Mouse (Mus musculus): ENCODE data around the gene Ncoa7.
"Not testable (repeated sequence)": the region's sequence is repeated elsewhere in the genome, so short reads cannot be mapped to it uniquely, and the experiment has no call there.

Ncoa7 gene

GRCm38 (mm10) chr10:30666580-30666979 lies 136.5 kb downstream of the Ncoa7 start:
- DNase-seq (ENCODE audit: extremely low spot score): no peak

GRCm38 (mm10) chr10:30660564-30661328 lies 142.4 kb downstream of the Ncoa7 start:
- no peak for DNase-seq (ENCODE audit: extremely low spot score)

- peak; percentile 65 for DNase-seq (ENCODE audit: extremely low spot score)
These were observed 147.5 kb downstream of the Ncoa7 start for GRCm38 (mm10) chr10:30655655-30656054.

GRCm38 (mm10) chr10:30647681-30648080 lies 155.4 kb downstream of the Ncoa7 start:
- DNase-seq (ENCODE audit: extremely low spot score): no peak

GRCm38 (mm10) chr10:30638216-30638615 lies 164.9 kb downstream of the Ncoa7 start:
- DNase-seq (ENCODE audit: extremely low spot score): no peak

- DNase-seq (ENCODE audit: extremely low spot score): not testable (repeated sequence)
These were observed 166.5 kb downstream of the Ncoa7 start for GRCm38 (mm10) chr10:30636474-30637154.

- DNase-seq (ENCODE audit: extremely low spot score): no peak
These were observed 170.4 kb downstream of the Ncoa7 start for GRCm38 (mm10) chr10:30632718-30633117.

- no peak for DNase-seq (ENCODE audit: extremely low spot score)
These were observed 173.1 kb downstream of the Ncoa7 start for GRCm38 (mm10) chr10:30629977-30630376.

- no peak for DNase-seq (ENCODE audit: extremely low spot score)
These were observed 173.6 kb downstream of the Ncoa7 start, which contains the start of gene Hint3 for GRCm38 (mm10) chr10:30629513-30629912. Gene Hint3 (minus strand): TSS chr10:30629632.

GRCm38 (mm10) chr10:30628444-30628843 lies 174.7 kb downstream of the Ncoa7 start:
- not testable (repeated sequence) for DNase-seq (ENCODE audit: extremely low spot score)

GRCm38 (mm10) chr10:30627548-30627947 lies 175.6 kb downstream of the Ncoa7 start:
- no peak for DNase-seq (ENCODE audit: extremely low spot score)

GRCm38 (mm10) chr10:30624161-30625019 lies 178.7 kb downstream of the Ncoa7 start:
- DNase-seq (ENCODE audit: extremely low spot score): no peak

- DNase-seq (ENCODE audit: extremely low spot score): no peak
These were observed 180.2 kb downstream of the Ncoa7 start for GRCm38 (mm10) chr10:30622928-30623327.

GRCm38 (mm10) chr10:30618918-30619210 lies 184.3 kb downstream of the Ncoa7 start:
- DNase-seq (ENCODE audit: extremely low spot score): no peak

GRCm38 (mm10) chr10:30618091-30618917 lies 184.8 kb downstream of the Ncoa7 start:
- DNase-seq (ENCODE audit: extremely low spot score): peak; percentile 95

GRCm38 (mm10) chr10:30613039-30613438 lies 190.1 kb downstream of the Ncoa7 start:
- DNase-seq (ENCODE audit: extremely low spot score): no peak

GRCm38 (mm10) chr10:30609614-30610013 lies 193.5 kb downstream of the Ncoa7 start:
- no peak for DNase-seq (ENCODE audit: extremely low spot score)

- DNase-seq (ENCODE audit: extremely low spot score): no peak
These were observed 195.0 kb downstream of the Ncoa7 start for GRCm38 (mm10) chr10:30608109-30608508.

GRCm38 (mm10) chr10:30600542-30600966 lies 202.6 kb downstream of the Ncoa7 start, which contains the start of gene Trmt11:
Gene Trmt11 (minus strand): TSS chr10:30600749.
- peak; percentile 90 for DNase-seq (ENCODE audit: extremely low spot score)

GRCm38 (mm10) chr10:30600094-30600534 lies 203.0 kb downstream of the Ncoa7 start:
- no peak for DNase-seq (ENCODE audit: extremely low spot score)

- DNase-seq (ENCODE audit: extremely low spot score): no peak
These were observed 216.1 kb downstream of the Ncoa7 start for GRCm38 (mm10) chr10:30587037-30587436.

Data from embryo, embryonic 9.5 days (tissue).